Mouse (Mus musculus) activated CD4-positive, CD25-positive, alpha-beta regulatory T cell, adult 4 months (primary cell): ENCODE results near the gene Tmem120a. TPM values are rescaled to one million over a fixed set of nuclear protein-coding genes. Genes with fewer than 3 reads are reported as not detected.

ENCODE experiments used
- ATAC-seq: one replicate; pipeline ENCODE4 v1.8.0; 2017
- polyA plus RNA-seq, 2 experiments: library from polyadenylated mRNA; unstranded; fragments of 100-300 nt; shearing (Covaris generic); gene quantifications; one replicate each; pipeline ENCODE4 v1.2.1; 2017

The Tmem120a gene
- polyA plus RNA-seq, 2 experiments from 2014 or later, result 41.4 to 47.0 TPM

DNA sequence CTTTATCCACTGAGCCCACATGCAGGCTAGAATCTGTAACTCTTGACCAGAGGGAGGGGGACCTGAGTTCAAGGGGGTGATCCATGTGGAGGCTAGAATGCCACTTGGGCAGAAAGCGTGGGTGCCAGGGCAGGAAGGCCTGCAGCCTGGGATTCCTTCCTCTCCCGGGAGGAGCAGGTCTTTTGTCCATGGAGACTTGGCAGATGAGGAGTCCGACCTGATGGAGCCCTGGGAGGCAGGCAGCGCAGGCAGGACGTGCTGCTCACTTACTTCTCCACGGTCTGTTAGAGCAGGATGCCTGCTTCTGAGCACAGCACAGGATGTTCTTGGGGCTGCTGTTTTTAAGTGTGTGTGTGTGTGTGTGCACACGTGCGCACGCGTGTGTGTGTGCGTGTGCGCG, 37.2 kb downstream of the Tmem120a start:
- ATAC-seq, result no peak

- ATAC-seq, result no peak
These were observed 38.9 kb downstream of the Tmem120a start for GRCm38 (mm10) chr5:135705383-135705782.

DNA sequence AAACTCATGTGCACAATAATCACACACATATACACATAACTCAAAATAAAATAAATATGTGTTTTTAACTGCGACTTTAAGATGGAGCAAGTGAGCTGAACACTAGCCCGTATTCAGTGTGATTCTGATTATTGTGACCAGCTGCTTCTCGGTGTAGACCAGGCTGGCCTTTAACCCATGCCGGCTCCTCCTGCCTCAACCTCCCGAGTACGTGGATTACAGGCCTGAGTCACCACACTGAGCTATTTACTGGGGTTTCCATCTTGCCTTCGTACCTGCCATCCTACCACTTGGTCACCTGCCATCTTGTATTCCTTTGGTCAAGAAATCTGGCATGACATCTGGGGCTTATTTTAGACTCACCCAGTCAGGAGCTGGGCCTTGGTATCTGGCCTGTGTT, 40.8 kb downstream of the Tmem120a start:
- ATAC-seq, result no peak

- ATAC-seq, result peak; percentile 86
These were observed 41.5 kb downstream of the Tmem120a start for GRCm38 (mm10) chr5:135702682-135703192.

- ATAC-seq, result no peak
These were observed 42.1 kb downstream of the Tmem120a start for GRCm38 (mm10) chr5:135702190-135702589.

- no peak for ATAC-seq
These were observed 42.6 kb downstream of the Tmem120a start for GRCm38 (mm10) chr5:135701601-135702000.

- no peak for ATAC-seq
These were observed 46.5 kb downstream of the Tmem120a start for GRCm38 (mm10) chr5:135697711-135698111.

- ATAC-seq, result no peak
These were observed 48.9 kb downstream of the Tmem120a start for GRCm38 (mm10) chr5:135695277-135695721.

GRCm38 (mm10) chr5:135693281-135693853, 50.9 kb downstream of the Tmem120a start:
- no peak for ATAC-seq

DNA sequence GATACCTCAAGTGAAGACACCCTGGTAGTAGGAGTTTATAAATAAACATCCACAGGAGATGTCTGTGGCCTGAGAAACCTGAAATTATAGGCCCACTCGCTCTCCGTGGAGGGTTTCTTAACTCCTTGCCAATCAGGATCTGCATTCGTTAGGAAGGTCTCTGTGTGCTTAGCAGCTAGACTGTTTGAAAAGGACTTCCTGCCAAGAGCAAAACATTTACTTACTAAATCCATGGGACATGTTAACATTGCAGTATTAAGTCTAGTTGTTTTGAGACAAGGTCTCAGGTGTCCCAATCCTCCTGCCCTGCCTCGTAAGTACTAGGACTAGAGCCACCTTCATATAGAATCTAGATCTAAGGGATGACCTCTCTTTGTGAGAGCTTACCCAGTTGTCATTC, 53.0 kb downstream of the Tmem120a start:
- ATAC-seq, result no peak

DNA sequence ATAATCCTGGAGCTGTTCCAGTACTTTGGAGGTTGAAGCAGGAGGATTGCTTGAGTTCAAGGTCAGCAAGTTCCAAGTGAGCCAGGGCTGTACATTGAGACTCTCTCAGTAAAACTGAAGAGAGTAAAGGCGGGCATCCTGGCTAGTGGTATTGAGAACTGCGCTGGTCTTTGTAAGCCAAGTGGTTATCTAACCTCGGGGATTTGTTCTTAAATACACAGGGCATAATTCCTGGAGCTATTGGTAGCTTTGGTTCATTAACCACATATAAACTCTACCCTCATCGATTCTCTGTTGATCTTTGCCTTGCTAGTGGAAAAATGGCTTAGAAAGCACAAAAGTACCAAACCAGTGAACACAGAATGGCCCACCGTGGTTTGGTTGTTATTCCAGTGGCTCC, 53.8 kb downstream of the Tmem120a start:
- no peak for ATAC-seq

Other genes with a start within 250 kb of the Tmem120a start
- 1 to 10 TPM; 8.6 to 8.7 TPM for gene Hip1, start 199.3 kb downstream of the Tmem120a start, polyA plus RNA-seq
- gene Ccl26, start 180.9 kb downstream of the Tmem120a start, polyA plus RNA-seq, result not detected
- not detected for gene Ccl24, start 171.4 kb downstream of the Tmem120a start, polyA plus RNA-seq
- gene Rhbdd2, start 111.8 kb downstream of the Tmem120a start, polyA plus RNA-seq, result 10 to 100 TPM; 17.1 to 21.6 TPM
- 10 to 100 TPM; 15.7 to 21.9 TPM for gene Por, start 74.4 kb downstream of the Tmem120a start, polyA plus RNA-seq
- under 1 TPM in 1 of 2 experiments, not detected in 1; 0.95 TPM for gene Styxl1, start 33.9 kb upstream of the Tmem120a start, polyA plus RNA-seq
- 100 to 1,000 TPM; 625 to 710 TPM for gene Mdh2, start 34.0 kb upstream of the Tmem120a start, polyA plus RNA-seq
- not detected for gene Srrm3, start 62.4 kb upstream of the Tmem120a start, polyA plus RNA-seq
- gene Hspb1, start 143.5 kb upstream of the Tmem120a start, polyA plus RNA-seq, result not detected
- 10 to 100 TPM; 34.1 to 56.7 TPM for gene Ywhag, start 190.2 kb upstream of the Tmem120a start, polyA plus RNA-seq
- 1 to 10 TPM; 1.7 to 2.4 TPM for gene Ssc4d, start 230.1 kb upstream of the Tmem120a start, polyA plus RNA-seq
- gene Zp3, start 235.7 kb upstream of the Tmem120a start, polyA plus RNA-seq, result not detected